Mouse (Mus musculus) heart, adult 2 months (tissue): ENCODE measurements at regions not wholly inside any gene's neighbourhood (a gene's known extent, or its start where the extent isn't known, plus 50 kb on each side); places are given as distances from the start of the nearest gene placed in this dataset.

Experiments
- CTCF ChIP-seq: fragments of 200-600 bp; IDR thresholded peaks from 2 replicates; pipeline ENCODE4 v1.8.1; 2022; ENCODE audit warnings: antibody characterized with exemption, mild to moderate bottlenecking, moderate library complexity
- EP300 ChIP-seq: fragments of 200-500 bp; IDR thresholded peaks from 2 replicates; pipeline ENCODE4 v1.6.1; 2011; ENCODE audit warnings: low read depth, low read length, control low read depth; ENCODE audit not compliant: insufficient read depth
- POLR2A ChIP-seq: fragments of 200-500 bp; IDR thresholded peaks from 2 replicates; pipeline ENCODE4 v1.6.1; 2011; ENCODE audit warnings: mild to moderate bottlenecking, low read depth, low read length, control low read depth; ENCODE audit not compliant: insufficient read depth

GRCm38 (mm10) chr7:72539915-72540314 lies 233.5 kb upstream of the Mctp2 start:
- no peak for TF ChIP-seq CTCF
- no peak for TF ChIP-seq POLR2A
- TF ChIP-seq EP300, result no peak
